Mouse (Mus musculus) kidney, adult 2 months (tissue): ENCODE results near the gene Gm20708. TPM values are rescaled to one million over a fixed set of nuclear protein-coding genes. Genes with fewer than 3 reads are reported as not detected.
"Not testable (repeated sequence)": the region's sequence is repeated elsewhere in the genome, so short reads cannot be mapped to it uniquely, and the experiment has no call there.

ENCODE experiments used
- DNase-seq: peaks from one replicate; pipeline ENCODE4 v3.0.0; 2021
- H3K27ac ChIP-seq: fragments of 200-500 bp; 2 replicates; pipeline ENCODE4 v1.5.1; 2012; ENCODE audit warnings: low read depth, low read length, control low read depth, inconsistent platforms; ENCODE audit not compliant: insufficient read depth
- H3K27me3 ChIP-seq: fragments of 200-500 bp; replicated peaks from 2 replicates; pipeline ENCODE4 v1.6.1; 2012; ENCODE audit warnings: mild to moderate bottlenecking, moderate library complexity, low read length, inconsistent platforms; ENCODE audit not compliant: control insufficient read depth, insufficient read depth
- H3K36me3 ChIP-seq: fragments of 200-500 bp; 2 replicates; pipeline ENCODE4 v1.6.1; 2012; ENCODE audit warnings: mild to moderate bottlenecking, moderate library complexity, low read length, inconsistent platforms; ENCODE audit not compliant: control insufficient read depth, insufficient read depth
- H3K4me1 ChIP-seq: fragments of 200-500 bp; 2 replicates; pipeline ENCODE4 v1.6.1; 2011; ENCODE audit warnings: low read length; ENCODE audit not compliant: control insufficient read depth, insufficient read depth
- H3K4me3 ChIP-seq: fragments of 200-500 bp; 2 replicates; pipeline ENCODE4 v1.5.1; 2011; ENCODE audit warnings: mild to moderate bottlenecking, low read depth, low read length, control low read depth; ENCODE audit not compliant: insufficient read depth
- CTCF ChIP-seq: fragments of 200-500 bp; conservative IDR thresholded peaks from 2 replicates; pipeline ENCODE4 v1.5.1; 2011; ENCODE audit warnings: low read depth, mild to moderate bottlenecking, control low read depth, low read length, moderate library complexity, mixed read lengths; ENCODE audit not compliant: insufficient read depth, insufficient read length
- POLR2A ChIP-seq: fragments of 200-500 bp; IDR thresholded peaks from one replicate; pipeline ENCODE4 v1.6.1; 2011; ENCODE audit warnings: low read depth, low read length, control low read depth
- WGBS: fragments of 180-500 bp; shearing (Covaris S2); methylation state at CpG from one replicate; pipeline ENCODE4 v1.1.7; 2018; 5-methylcytosine and 5-hydroxymethylcytosine counted together
- polyA plus RNA-seq: library from polyadenylated mRNA; depleted of rRNA; stranded (reverse); fragments of >200 nt; gene quantifications from 2 replicates; pipeline ENCODE4 v1.2.3, GENCODE M21; 2012

The Gm20708 gene
- polyA plus RNA-seq, 1 experiment, result 0.22 TPM

GRCm38 (mm10) chr11:117827386-117827785, 17.9 kb downstream of the Gm20708 start:
- TF ChIP-seq POLR2A, result no peak
- TF ChIP-seq CTCF, result no peak
- H3K4me1 ChIP-seq, result peaks cover 61% of the 10 kb centered on the region
- H3K27ac ChIP-seq, result peak overlapping the region; percentile 99
- H3K4me3 ChIP-seq, result no peak overlapping the region
- no peak for DNase-seq
- WGBS, result 64% methylated on average over 3 of the region's 3 CpGs
- H3K36me3 ChIP-seq, result no peaks in the 10 kb centered on the region
- H3K27me3 ChIP-seq, result no peaks in the 10 kb centered on the region

GRCm38 (mm10) chr11:117828149-117828887, 18.9 kb downstream of the Gm20708 start:
- no peak for TF ChIP-seq POLR2A
- TF ChIP-seq CTCF, result no peak
- DNase-seq, result peak; percentile 63
- H3K27me3 ChIP-seq, result no peaks in the 10 kb centered on the region
- WGBS, result 50% methylated on average over 18 of the region's 18 CpGs
- peak overlapping the region; percentile 99 for H3K27ac ChIP-seq
- no peak overlapping the region for H3K4me3 ChIP-seq
- H3K4me1 ChIP-seq, result peaks cover 61% of the 10 kb centered on the region
- H3K36me3 ChIP-seq, result no peaks in the 10 kb centered on the region

- H3K4me1 ChIP-seq, result peaks cover 61% of the 10 kb centered on the region
- TF ChIP-seq POLR2A (no peak), CTCF (no peak)
- H3K4me3 ChIP-seq, result no peak overlapping the region
- no peaks in the 10 kb centered on the region for H3K27me3 ChIP-seq
- WGBS, result 37% methylated on average over 9 of the region's 9 CpGs
- DNase-seq, result peak; percentile 78
- H3K36me3 ChIP-seq, result no peaks in the 10 kb centered on the region
- peak overlapping the region; percentile 99 for H3K27ac ChIP-seq
These were observed 19.6 kb downstream of the Gm20708 start for GRCm38 (mm10) chr11:117828888-117829604.

GRCm38 (mm10) chr11:117829671-117830215, 20.3 kb downstream of the Gm20708 start:
- H3K27ac ChIP-seq, result peak overlapping the region; percentile 99

GRCm38 (mm10) chr11:117830401-117830800, 20.9 kb downstream of the Gm20708 start:
- no peak for DNase-seq
- Histone ChIP-seq H3K4me1 (peaks cover 55% of the 10 kb centered on the region), H3K27ac (peak overlapping the region; percentile 95), H3K36me3 (no peaks in the 10 kb centered on the region), H3K27me3 (no peaks in the 10 kb centered on the region), H3K4me3 (no peak overlapping the region)
- no peak for TF ChIP-seq POLR2A
- TF ChIP-seq CTCF, result no peak
- 65% methylated on average over 9 of the region's 9 CpGs for WGBS

More at GRCm38 (mm10) chr11:117829671-117830215, 20.3 kb downstream of the Gm20708 start:
- Histone ChIP-seq H3K4me3 (no peak overlapping the region), H3K4me1 (peaks cover 61% of the 10 kb centered on the region), H3K36me3 (no peaks in the 10 kb centered on the region), H3K27me3 (no peaks in the 10 kb centered on the region)
- 18% methylated on average over 2 of the region's 2 CpGs for WGBS
- DNase-seq, result peak; percentile 97
- TF ChIP-seq POLR2A, result no peak
- no peak for TF ChIP-seq CTCF

GRCm38 (mm10) chr11:117832086-117832969, 22.9 kb downstream of the Gm20708 start:
- peak overlapping the region; percentile 14; the same call in 1 of the 2 replicates for H3K27ac ChIP-seq
- peak; percentile 66 for TF ChIP-seq CTCF
- TF ChIP-seq POLR2A, result no peak
- DNase-seq, result peak; percentile 81
- H3K4me1 ChIP-seq, result peaks cover 41% of the 10 kb centered on the region
- no peaks in the 10 kb centered on the region for H3K27me3 ChIP-seq
- 34% methylated on average over 28 of the region's 28 CpGs for WGBS
- peak overlapping the region; percentile 36; the same call in 1 of the 2 replicates for H3K4me3 ChIP-seq
- no peaks in the 10 kb centered on the region for H3K36me3 ChIP-seq

- H3K4me1 ChIP-seq, result peaks cover 33% of the 10 kb centered on the region
- WGBS, result 65% methylated on average over 6 of the region's 6 CpGs
- not testable (repeated sequence) for H3K36me3 ChIP-seq, H3K27me3 ChIP-seq, DNase-seq, H3K4me3 ChIP-seq
- peak overlapping the region; percentile 94 for H3K27ac ChIP-seq
These were observed 24.0 kb downstream of the Gm20708 start for GRCm38 (mm10) chr11:117833509-117833908.
